Mouse (Mus musculus) liver, embryonic 15.5 days (tissue): ENCODE results near the gene Kif23. TPM values are rescaled to one million over a fixed set of nuclear protein-coding genes. Genes with fewer than 3 reads are reported as not detected.

ENCODE experiments used
- ATAC-seq: fragments of 200-750 bp; cut with Nextera tagmentation; 2 replicates; pipeline ENCODE4 v1.8.0; 2017; ENCODE audit warnings: moderate number of reproducible peaks, mild to moderate bottlenecking, moderate library complexity; ENCODE audit not compliant: insufficient read depth
- H3K27ac ChIP-seq: fragments of 300-500 bp; sonication (generic); replicated peaks from 2 replicates; pipeline ENCODE4 v1.5.1; 2015; ENCODE audit warnings: mild to moderate bottlenecking, inconsistent platforms
- H3K27me3 ChIP-seq: fragments of 300-500 bp; sonication (generic); 2 replicates; pipeline ENCODE4 v1.6.1; 2015; ENCODE audit warnings: mild to moderate bottlenecking, inconsistent platforms
- H3K36me3 ChIP-seq: fragments of 300-500 bp; sonication (generic); replicated peaks from 2 replicates; pipeline ENCODE4 v1.6.1; 2015; ENCODE audit warnings: moderate library complexity, mild to moderate bottlenecking, inconsistent platforms
- H3K4me1 ChIP-seq: fragments of 300-500 bp; sonication (generic); replicated peaks from 2 replicates; pipeline ENCODE4 v1.6.1; 2015; ENCODE audit warnings: inconsistent platforms
- H3K4me2 ChIP-seq: fragments of 300-500 bp; sonication (generic); 2 replicates; pipeline ENCODE4 v1.6.1; 2015; ENCODE audit warnings: moderate library complexity, mild to moderate bottlenecking, inconsistent platforms
- H3K4me3 ChIP-seq: fragments of 300-500 bp; sonication (generic); replicated peaks from 2 replicates; pipeline ENCODE4 v1.5.1; 2015; ENCODE audit warnings: mild to moderate bottlenecking, inconsistent platforms
- H3K9ac ChIP-seq: fragments of 300-500 bp; sonication (generic); 2 replicates; pipeline ENCODE4 v1.6.1; 2015; ENCODE audit warnings: moderate library complexity, mild to moderate bottlenecking, inconsistent platforms
- H3K9me3 ChIP-seq: fragments of 300-500 bp; sonication (generic); replicated peaks from 2 replicates; pipeline ENCODE4 v1.6.1; 2016; ENCODE audit warnings: inconsistent platforms
- WGBS: fragments of 180-500 bp; shearing (Covaris S2); methylation state at CpG from one replicate; pipeline ENCODE4 v1.1.7; 2015; ENCODE audit warnings: mixed read lengths; ENCODE audit not compliant: insufficient replicate concordance; 5-methylcytosine and 5-hydroxymethylcytosine counted together
- polyA plus RNA-seq: library from polyadenylated mRNA; unstranded; fragments of >200 nt; fragmentation: Nextera tagmentation; extraction: Ambion mirVana; gene quantifications from 2 replicates; pipeline ENCODE4 v1.2.1, GENCODE M21; 2015

Gene Kif23
- polyA plus RNA-seq, 1 experiment from 2014 or later, result 66.9 TPM

DNA sequence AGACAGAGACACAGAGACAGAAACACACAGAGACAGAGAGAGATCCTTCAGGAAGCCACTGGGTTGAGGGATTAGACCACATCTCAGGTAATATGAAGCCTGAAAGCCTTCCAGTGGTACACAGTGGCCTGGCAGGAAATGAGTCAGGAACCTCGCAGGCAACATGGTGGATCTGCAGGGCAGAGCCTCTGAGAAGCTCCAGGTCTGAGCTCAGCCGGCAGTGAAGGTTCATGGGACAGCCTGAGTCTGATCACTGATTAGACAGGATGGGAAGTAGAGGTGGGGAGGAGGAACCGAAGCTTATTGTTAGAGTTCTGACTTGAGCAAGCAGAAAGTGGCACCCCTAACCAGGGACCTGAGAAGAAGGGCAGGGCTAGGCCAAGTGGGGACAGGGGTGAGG lies 24.5 kb upstream of the Kif23 start:
- Histone ChIP-seq H3K9ac (no peak overlapping the region), H3K4me2 (no peak overlapping the region), H3K36me3 (no peaks in the 10 kb centered on the region), H3K27me3 (peaks cover 10% of the 10 kb centered on the region), H3K4me3 (no peak overlapping the region), H3K9me3 (no peaks in the 10 kb centered on the region), H3K4me1 (no peaks in the 10 kb centered on the region; the same call in 1 of the 2 replicates), H3K27ac (no peak overlapping the region)
- no peak for ATAC-seq
- WGBS, result 13% methylated on average over 3 of the region's 3 CpGs

DNA sequence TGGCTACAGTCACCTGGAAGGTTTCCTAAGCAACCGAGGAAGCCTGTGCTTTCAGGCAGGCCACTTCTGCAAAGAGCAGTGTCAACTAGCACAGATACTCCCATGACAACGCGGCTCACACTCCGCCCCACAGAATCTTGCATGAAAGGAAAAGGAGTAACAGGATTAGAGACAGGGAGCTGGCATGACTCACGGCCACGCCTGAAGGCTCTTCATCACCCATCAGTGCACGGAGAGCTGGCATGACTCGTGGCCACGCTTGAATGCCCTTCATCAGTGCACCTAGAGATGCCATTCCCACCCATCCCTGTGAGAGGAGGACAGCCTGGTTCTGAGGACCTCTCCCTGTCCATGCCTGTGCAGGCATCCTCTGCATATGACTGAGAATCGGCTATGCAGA lies 20.8 kb upstream of the Kif23 start:
- Histone ChIP-seq H3K4me2 (no peak overlapping the region), H3K27me3 (peaks cover 10% of the 10 kb centered on the region), H3K9ac (no peak overlapping the region), H3K4me1 (peaks cover 14% of the 10 kb centered on the region), H3K27ac (no peak overlapping the region), H3K36me3 (no peaks in the 10 kb centered on the region), H3K4me3 (no peak overlapping the region), H3K9me3 (no peaks in the 10 kb centered on the region)
- WGBS, result 64% methylated on average over 10 of the region's 10 CpGs
- ATAC-seq, result no peak

DNA sequence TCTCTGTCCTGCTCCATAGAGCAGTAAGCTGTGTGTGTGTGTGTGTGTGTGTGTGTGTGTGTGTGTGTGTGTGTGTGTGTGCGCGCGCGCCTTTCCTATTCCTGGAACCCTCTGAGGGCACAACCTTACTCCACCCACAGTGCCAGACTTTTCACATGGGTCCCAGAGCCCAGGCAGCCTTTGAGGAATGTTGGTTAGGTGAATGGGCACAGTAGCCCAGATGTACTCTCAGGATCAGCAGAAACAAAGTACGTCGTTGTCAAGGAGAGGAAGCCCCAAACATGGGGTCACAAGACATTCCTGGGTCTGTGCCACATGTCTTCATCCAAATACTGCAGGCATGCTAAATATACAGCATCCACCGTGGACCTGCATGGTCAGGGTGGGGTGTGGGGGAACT lies 19.4 kb upstream of the Kif23 start:
- 72% methylated on average over 7 of the region's 7 CpGs for WGBS
- H3K4me2 ChIP-seq, result no peak overlapping the region
- H3K9ac ChIP-seq, result no peak overlapping the region
- no peaks in the 10 kb centered on the region for H3K36me3 ChIP-seq
- no peaks in the 10 kb centered on the region for H3K9me3 ChIP-seq
- no peak overlapping the region for H3K27ac ChIP-seq
- peaks cover 6% of the 10 kb centered on the region; the same call in 1 of the 2 replicates for H3K27me3 ChIP-seq
- ATAC-seq, result no peak
- H3K4me3 ChIP-seq, result no peak overlapping the region
- peaks cover 20% of the 10 kb centered on the region for H3K4me1 ChIP-seq

DNA sequence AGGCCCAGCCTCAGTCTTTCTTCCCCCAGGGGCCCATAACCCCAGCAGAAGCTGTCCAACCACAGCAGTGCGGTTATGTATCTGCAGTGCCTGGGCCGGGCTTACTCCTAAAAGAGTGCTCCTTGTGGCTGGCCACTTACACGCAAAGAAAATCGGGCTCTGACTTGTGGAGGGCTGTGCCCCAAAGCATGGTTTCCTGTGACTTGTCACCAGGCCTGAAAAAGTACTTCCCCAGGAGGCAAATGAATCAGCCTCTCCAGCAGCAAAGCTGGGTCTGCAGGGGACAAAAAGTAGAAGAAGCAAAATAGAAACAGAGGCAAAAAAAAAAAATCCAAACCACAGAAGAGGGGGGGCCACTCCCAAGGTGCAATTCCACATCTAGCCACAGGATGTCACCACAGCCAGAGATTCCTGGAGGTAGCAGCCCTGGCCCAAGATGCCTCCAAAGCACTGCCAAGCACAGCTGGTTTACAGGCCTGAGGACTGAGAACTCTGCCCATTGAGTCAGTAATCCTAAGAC lies 18.9 kb upstream of the Kif23 start:
- no peaks in the 10 kb centered on the region for H3K9me3 ChIP-seq
- ATAC-seq, result no peak
- H3K36me3 ChIP-seq, result no peaks in the 10 kb centered on the region
- no peak overlapping the region for H3K4me3 ChIP-seq
- peaks cover 25% of the 10 kb centered on the region for H3K4me1 ChIP-seq
- no peak overlapping the region for H3K4me2 ChIP-seq
- H3K9ac ChIP-seq, result no peak overlapping the region
- WGBS, result 5% methylated on average over 4 of the region's 4 CpGs
- H3K27ac ChIP-seq, result no peak overlapping the region
- peaks cover 6% of the 10 kb centered on the region; the same call in 1 of the 2 replicates for H3K27me3 ChIP-seq

DNA sequence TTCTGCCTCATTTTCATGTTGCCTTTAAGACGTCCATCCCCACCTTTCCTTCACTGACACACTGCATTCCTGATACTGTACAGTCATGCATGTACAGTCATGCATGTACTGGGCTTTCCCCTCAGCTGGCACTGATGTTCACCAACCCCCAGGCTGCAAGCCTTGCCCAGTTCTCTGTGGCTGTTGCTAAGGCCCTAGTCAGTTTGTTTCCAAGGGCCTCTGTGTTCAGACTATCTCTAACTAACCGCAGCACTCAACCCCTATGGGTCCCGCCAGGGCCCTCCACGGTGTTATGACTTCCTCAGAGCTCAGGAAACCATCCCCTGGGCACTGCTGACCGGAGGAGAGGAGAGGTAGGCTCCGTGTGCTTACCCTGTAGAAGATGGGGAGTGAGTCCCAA lies 16.8 kb upstream of the Kif23 start:
- 27% methylated on average over 6 of the region's 6 CpGs for WGBS
- Histone ChIP-seq H3K4me2 (no peak overlapping the region), H3K27me3 (no peaks in the 10 kb centered on the region), H3K27ac (no peak overlapping the region), H3K9ac (no peak overlapping the region), H3K4me3 (no peak overlapping the region), H3K9me3 (no peaks in the 10 kb centered on the region), H3K4me1 (peaks cover 33% of the 10 kb centered on the region), H3K36me3 (no peaks in the 10 kb centered on the region)
- peak; percentile 32; the same call in 1 of the 2 replicates for ATAC-seq

DNA sequence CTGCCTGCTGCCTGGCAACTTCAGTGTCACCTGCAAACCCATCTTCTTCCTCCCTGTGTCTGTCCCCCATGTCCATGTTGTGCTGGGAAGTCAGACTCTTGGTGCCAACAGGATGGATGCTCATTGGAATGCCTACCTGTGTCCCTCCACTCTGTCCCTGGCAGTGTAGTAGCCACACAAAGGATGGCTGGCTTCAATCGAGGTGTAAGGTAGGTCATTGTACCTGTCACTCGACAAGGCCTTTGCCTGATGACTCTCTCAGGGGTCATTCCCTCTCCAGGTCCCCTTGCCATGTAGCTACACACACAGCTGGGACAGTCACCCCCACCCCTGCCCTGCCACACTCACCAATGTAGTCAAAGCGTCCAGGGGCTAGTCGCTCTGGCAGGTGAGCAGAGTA lies 14.6 kb upstream of the Kif23 start:
- Histone ChIP-seq H3K4me3 (no peak overlapping the region), H3K27ac (no peak overlapping the region), H3K9ac (no peak overlapping the region), H3K36me3 (no peaks in the 10 kb centered on the region), H3K9me3 (no peaks in the 10 kb centered on the region), H3K27me3 (no peaks in the 10 kb centered on the region), H3K4me2 (no peak overlapping the region), H3K4me1 (peaks cover 33% of the 10 kb centered on the region)
- ATAC-seq, result no peak
- 63% methylated on average over 4 of the region's 4 CpGs for WGBS

DNA sequence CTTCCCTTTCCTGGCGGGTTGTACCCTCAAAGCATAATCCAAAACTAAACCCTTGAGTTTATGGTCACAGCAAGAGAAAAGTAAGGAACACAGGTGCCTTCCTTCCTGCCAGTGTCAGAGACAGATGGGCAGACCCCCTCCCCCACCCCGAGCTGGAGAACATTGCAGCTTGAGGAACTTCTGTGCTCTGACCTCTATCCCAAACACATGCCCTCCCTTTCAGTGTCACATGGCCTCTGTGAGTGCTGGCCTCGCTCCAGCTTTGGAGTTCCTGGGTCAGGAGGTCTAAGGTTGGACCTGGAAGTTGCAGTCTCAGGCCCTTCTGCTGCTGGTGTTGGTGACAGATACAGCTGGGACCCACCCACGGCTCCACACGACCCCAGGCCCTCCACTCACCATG lies 14.2 kb upstream of the Kif23 start:
- H3K27ac ChIP-seq, result no peak overlapping the region
- no peaks in the 10 kb centered on the region for H3K9me3 ChIP-seq
- no peak overlapping the region for H3K4me2 ChIP-seq
- 25% methylated on average over 5 of the region's 5 CpGs for WGBS
- H3K9ac ChIP-seq, result no peak overlapping the region
- H3K36me3 ChIP-seq, result no peaks in the 10 kb centered on the region
- ATAC-seq, result peak; percentile 40; the same call in 1 of the 2 replicates
- peaks cover 33% of the 10 kb centered on the region for H3K4me1 ChIP-seq
- no peaks in the 10 kb centered on the region for H3K27me3 ChIP-seq
- H3K4me3 ChIP-seq, result no peak overlapping the region

DNA sequence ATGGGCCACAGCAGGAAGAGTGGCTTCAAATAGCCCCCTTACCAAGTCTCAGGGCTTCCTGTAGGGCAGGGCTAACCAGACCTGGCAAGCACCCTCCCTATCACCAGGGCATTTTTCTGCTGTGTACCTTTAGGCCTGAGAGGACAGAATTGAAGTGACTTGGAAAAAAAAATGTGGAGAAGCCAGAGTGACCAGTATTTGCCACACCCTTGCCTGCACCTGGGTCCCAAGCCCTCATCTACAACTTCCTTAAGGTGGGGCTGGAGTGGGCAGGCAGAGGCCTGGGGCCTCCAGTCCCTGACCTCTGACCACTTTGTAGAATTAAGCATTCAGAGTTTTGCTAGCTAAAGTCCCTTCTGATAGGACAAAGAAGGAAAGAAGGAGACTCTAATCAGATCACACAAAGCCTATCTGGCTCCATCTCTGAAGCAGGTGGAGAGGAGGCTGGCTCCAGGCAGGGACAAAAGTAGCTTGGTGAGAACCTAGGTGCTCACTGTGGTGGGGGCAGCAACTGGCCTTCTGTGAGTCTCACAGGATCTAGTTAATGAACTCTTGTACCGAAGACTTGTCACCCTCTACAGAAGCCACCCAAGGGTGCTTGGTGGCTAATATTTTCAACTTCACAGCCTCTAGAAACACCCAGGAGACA lies 13.5 kb upstream of the Kif23 start:
- H3K4me1 ChIP-seq, result peaks cover 33% of the 10 kb centered on the region
- H3K27me3 ChIP-seq, result no peaks in the 10 kb centered on the region
- H3K4me2 ChIP-seq, result no peak overlapping the region
- H3K4me3 ChIP-seq, result no peak overlapping the region
- no peak overlapping the region for H3K9ac ChIP-seq
- H3K27ac ChIP-seq, result no peak overlapping the region
- H3K36me3 ChIP-seq, result no peaks in the 10 kb centered on the region
- no peaks in the 10 kb centered on the region for H3K9me3 ChIP-seq
- ATAC-seq, result no peak
- 59% methylated on average over 1 of the region's 1 CpGs for WGBS

DNA sequence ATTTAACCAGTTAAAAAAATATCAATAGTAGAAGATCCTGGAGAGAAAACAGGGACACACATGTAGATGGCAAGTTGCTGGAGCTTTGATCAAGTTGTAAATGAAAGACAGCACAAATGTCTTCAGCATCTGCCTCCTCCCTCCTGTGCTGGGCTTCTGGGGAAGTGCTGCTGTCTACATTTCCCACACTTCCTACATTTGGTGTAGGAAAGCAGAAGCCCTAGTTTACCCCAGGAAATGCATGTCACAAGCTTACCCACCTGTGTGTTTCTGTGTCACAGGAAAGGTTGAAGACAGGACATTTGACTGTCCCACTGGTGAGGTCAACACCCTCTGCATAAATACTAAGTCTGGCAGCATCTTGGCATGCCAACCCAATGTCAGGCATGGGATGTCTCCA lies 8.1 kb upstream of the Kif23 start:
- H3K4me2 ChIP-seq, result no peak overlapping the region
- no peaks in the 10 kb centered on the region for H3K27me3 ChIP-seq
- H3K4me3 ChIP-seq, result no peak overlapping the region
- H3K9me3 ChIP-seq, result no peaks in the 10 kb centered on the region
- no peak overlapping the region for H3K27ac ChIP-seq
- H3K4me1 ChIP-seq, result peaks cover 6% of the 10 kb centered on the region; the same call in 1 of the 2 replicates
- no peak for ATAC-seq
- H3K36me3 ChIP-seq, result no peaks in the 10 kb centered on the region
- H3K9ac ChIP-seq, result no peak overlapping the region

DNA sequence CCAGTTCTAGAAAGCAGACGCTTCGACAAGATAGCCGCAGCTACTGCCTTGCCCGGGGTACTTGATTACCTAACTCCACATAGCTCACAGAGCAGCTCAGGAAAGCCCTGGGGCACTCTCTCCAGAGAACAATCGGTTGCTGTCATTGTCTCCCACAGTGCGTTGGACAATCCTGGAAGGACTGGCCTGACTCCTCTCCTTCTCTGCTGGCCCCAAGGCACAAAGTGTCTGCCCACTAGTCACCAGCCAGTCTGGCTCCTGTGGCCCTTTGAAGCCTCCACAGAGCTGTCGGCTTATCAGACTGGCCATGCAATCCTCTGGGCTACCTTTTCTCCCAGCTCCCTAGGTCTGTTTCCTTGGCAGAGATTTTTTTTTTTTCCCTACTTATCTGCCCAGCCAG lies 5.7 kb upstream of the Kif23 start:
- H3K9me3 ChIP-seq, result no peaks in the 10 kb centered on the region
- peaks cover 15% of the 10 kb centered on the region for H3K4me1 ChIP-seq
- 58% methylated on average over 7 of the region's 7 CpGs for WGBS
- ATAC-seq, result no peak
- no peak overlapping the region for H3K9ac ChIP-seq
- H3K36me3 ChIP-seq, result no peaks in the 10 kb centered on the region
- H3K4me2 ChIP-seq, result no peak overlapping the region
- H3K27ac ChIP-seq, result no peak overlapping the region
- H3K4me3 ChIP-seq, result no peak overlapping the region
- peaks cover 5% of the 10 kb centered on the region; the same call in 1 of the 2 replicates for H3K27me3 ChIP-seq

DNA sequence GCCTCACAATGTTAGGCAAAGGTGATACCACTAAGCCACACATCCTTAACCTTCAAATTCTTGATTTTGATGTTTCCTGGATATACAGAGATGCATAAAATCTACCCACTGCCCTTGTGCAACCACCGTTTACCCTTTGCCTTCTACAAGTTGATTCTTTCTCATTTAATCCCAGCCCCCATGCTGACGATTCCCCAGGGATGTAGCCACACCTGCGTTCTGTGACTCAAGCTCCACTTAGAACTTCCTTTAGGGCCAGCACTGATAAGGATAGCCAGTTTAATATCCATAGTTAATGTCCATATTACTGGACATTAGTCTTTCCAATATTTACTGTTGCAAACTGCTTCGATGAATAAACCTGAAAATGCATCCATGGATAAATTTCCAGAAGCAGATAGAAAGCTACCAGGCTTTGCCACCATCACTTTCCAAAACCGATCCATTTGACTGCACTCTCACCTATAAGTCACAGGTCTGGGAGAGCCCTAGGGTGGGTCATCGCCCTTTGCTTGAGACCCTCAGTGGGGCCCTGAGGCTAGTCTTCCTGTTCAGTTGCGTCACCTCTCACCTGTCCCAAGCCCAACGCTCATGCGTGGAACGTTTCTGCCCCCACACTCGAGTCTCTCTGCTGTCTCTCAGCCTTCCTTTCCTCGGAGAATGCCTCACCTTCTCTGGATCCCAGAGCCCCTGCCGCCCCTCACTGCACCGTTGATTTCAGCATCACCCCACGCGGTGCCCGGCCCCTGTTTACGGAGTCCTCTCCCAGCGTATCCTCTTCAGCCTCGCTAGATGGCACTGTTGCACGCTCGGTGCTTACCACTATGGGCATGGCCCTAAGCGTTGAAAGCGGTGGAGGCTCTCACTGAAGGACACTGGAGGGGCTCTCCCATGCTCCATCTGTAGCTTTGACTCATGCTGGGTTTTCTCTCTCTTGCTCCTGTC lies 1.1 kb upstream of the Kif23 start:
- 10% methylated on average over 24 of the region's 24 CpGs for WGBS
- Histone ChIP-seq H3K4me2 (peak overlapping the region; percentile 80), H3K27ac (no peak overlapping the region), H3K4me3 (peak overlapping the region; percentile 99), H3K36me3 (peaks cover 22% of the 10 kb centered on the region), H3K27me3 (peaks cover 5% of the 10 kb centered on the region; the same call in 1 of the 2 replicates), H3K9ac (peak overlapping the region; percentile 37; the same call in 1 of the 2 replicates), H3K9me3 (no peaks in the 10 kb centered on the region), H3K4me1 (peaks cover 38% of the 10 kb centered on the region)
- peak; percentile 36; the same call in 1 of the 2 replicates for ATAC-seq
